Mouse (Mus musculus) T-helper 2 cell (primary cell): Measurements from ENCODE around the gene Gm20532.

Experiments used
- in situ Hi-C: fragments of 300-600 bp; cut with MboI, MseI; formaldehyde crosslinking; loops from one replicate; pipeline ENCODE4 v1.15.1; 2025; ENCODE audit warnings: high pct_unique_total_duplicates

Gm20532 gene

DNA sequence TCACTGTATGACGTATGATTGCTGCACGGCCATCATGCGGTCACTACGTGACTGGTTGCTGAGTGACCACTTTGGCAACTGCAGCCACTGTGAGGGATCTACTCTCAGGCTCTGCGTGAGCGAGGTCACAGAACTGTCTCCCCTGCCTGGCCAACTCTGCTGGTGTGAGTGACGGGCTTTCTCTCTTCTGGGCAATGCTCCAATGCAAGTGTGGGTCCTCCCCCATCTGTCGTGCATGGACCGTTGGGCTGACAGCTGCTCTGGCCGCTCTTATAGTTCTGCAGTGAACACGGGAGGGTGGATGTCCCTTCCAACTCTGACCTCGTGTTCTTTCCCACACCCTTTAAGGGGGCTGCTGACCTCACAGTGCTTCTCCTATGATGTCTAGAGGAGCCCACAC lies 13.0 kb upstream of the Gm20532 start:
- in situ Hi-C loops = loop anchor here (5.0 to 10.0 kb wide), 2 partner anchors 249 to 1081 kb away; partner anchors contain the start of gene Lcn12

- in situ Hi-C loops = loop anchor here (5.0 to 10.0 kb wide), 2 partner anchors 249 to 1082 kb away; partner anchors contain the start of gene Lcn12
These were observed 12.6 kb upstream of the Gm20532 start for GRCm38 (mm10) chr2:26573807-26574206.

DNA sequence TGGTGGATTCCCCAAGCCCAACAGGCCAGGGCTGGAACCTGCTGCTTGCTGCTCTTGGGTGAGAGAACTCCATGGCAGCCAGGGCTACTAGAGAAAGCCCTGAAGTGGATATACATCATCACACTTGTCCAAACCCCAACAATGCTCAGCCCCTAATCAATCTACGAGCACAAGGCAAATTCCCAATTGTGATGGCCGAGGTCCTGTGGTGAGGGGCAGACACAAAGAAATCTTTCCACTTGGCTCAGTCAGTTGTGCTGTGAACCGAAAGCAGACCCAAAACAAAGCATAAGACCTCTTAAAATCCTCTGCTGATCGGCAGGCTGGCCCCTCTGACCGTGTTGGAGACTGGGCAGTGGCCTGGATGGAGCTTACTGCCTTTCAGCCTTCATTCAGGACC lies 11.6 kb upstream of the Gm20532 start:
- in situ Hi-C loops = loop anchor here (5.0 to 10.0 kb wide), 2 partner anchors 250 to 1083 kb away; partner anchors contain the start of gene Lcn12

GRCm38 (mm10) chr2:26575378-26575777 lies 11.1 kb upstream of the Gm20532 start:
- in situ Hi-C loops = loop anchor here (10.0 kb wide), 1 partner anchor 251 kb away; no protein-coding TSS in a partner anchor

DNA sequence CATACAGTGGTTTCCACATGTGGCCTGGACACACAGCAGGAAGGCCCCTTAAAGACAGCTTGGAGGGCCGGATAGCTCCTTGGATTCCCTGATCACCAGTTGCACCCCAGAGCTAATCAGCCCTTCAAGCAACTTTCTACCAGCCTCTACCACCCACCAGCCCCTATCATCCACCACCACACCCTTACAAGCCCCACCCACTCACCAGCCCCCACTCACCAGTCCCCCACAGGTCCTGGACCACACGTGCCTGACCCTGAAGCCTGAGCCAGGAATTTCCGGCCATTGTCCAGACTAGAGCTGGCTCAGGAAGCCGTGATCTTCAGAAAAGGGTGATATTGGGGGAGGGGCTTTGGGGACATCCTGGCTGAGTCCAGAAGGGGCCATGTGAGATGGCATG lies 10.6 kb upstream of the Gm20532 start:
- in situ Hi-C loops = loop anchor here (10.0 kb wide), 1 partner anchor 251 kb away; no protein-coding TSS in a partner anchor

DNA sequence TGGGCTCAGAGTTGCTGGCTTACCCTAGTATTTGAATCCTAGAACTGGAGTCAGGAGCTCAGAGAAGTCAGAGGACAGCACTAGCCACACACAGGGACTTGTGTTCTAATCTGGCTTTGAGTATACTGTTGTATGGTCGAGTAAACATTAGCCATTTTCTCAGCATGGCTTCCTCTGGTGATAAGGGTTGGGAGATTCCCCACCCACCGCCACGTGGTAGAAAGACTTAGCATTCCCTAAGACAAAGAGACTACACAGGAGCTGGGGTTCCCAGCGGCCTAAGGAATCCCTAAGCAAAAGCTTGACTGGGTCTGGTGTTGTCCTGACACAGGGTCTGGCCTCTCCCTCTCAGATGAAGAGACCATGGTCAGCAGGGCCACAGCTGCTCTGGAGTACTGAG lies 10.0 kb upstream of the Gm20532 start:
- in situ Hi-C loops = loop anchor here (10.0 kb wide), 1 partner anchor 252 kb away; no protein-coding TSS in a partner anchor

DNA sequence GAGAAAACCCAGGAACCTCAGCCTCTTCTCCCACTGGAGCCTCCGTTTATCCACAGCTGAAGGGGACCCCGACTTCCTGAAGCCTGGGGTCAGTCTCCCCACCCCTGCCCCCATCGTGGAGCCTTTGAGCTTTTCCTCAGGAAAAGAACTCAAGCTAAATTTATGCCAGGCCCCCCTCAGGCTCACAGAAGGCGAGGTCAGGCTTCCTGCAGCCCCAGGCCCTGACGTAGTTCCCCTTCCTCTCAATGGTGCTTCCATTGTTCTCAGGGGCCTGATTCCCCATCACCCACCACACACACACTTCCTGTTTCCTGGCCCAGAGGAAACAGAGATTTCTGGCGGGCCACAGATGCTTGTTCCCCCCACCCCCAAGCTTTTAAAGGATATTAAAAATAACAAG lies 8.1 kb upstream of the Gm20532 start:
- in situ Hi-C loops = loop anchor here (10.0 kb wide), 1 partner anchor 254 kb away; no protein-coding TSS in a partner anchor

GRCm38 (mm10) chr2:26579714-26580113 lies 6.7 kb upstream of the Gm20532 start, which contains the start of gene Egfl7:
Gene Egfl7, plus strand, starts transcription at chr2:26580014.
- in situ Hi-C loops = loop anchor here (10.0 kb wide), 1 partner anchor 255 kb away; no protein-coding TSS in a partner anchor

DNA sequence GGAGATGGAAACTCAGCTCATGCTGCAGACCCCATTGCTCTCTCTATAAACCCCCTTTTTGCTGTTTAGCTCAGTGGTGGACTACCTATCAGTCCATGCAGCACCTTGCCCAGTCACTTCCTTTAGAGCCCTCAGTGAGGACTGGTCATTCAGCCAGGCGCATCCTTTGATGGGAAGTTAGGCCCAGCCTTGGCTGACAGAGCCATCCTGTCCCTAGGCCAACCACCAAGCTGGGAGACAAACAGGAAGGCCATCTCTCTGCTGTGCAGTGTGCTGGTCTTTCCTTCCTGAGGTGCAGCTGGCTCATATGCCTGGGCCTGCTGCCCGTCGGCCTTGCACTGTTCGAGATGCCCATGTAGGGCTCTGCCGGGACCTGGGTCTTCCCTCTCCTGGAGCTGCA lies 5.7 kb upstream of the Gm20532 start:
- in situ Hi-C loops = no loop called here

DNA sequence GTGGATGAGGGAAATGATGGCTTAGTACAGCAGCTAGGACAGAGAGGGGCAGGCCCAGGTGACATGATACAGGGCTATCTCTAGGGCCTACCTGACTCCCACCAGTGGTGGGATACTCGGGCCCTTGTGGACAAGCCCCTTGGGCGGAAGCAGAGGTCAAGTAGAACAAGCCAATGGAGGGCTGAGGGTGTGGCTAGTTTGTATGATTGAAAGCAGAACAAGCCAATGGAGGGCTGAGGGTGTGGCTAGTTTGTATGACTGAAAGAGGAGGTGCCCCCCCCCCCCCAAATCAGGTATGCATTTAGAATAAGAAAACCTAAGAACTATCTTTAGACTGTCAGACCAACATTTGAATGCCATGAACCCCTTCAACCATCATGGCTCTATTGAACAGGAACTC lies 4.2 kb upstream of the Gm20532 start:
- in situ Hi-C loops = no loop called here

- in situ Hi-C loops = no loop called here
These were observed 3.7 kb upstream of the Gm20532 start for GRCm38 (mm10) chr2:26582741-26583140.

DNA sequence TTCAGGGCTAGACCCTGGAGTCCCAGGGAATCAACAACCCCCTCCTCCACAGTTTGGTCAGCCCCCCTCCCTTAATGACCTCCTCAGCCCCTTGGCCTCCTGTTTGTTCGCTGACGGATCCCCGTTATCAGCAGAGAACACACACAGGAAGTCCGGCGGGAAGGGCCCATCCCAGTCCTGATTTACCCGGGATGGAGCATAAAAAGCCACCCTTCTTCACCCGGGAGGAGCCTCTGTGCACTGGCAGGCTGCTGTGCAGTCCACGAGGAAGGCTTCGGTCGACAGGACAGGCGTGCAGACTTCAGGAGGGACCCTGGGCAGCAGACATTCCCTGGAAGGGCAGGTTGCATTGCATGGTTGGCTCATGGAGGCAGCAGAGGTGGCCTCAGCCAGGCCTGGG lies 2.8 kb upstream of the Gm20532 start:
- in situ Hi-C loops = no loop called here

- in situ Hi-C loops = no loop called here
These were observed 726 bp upstream of the Gm20532 start for GRCm38 (mm10) chr2:26585713-26586112.

GRCm38 (mm10) chr2:26587044-26587405 lies 586 bp downstream of the Gm20532 start:
- in situ Hi-C loops = no loop called here

GRCm38 (mm10) chr2:26588573-26588972 lies 2.1 kb downstream of the Gm20532 start:
- in situ Hi-C loops = no loop called here

DNA sequence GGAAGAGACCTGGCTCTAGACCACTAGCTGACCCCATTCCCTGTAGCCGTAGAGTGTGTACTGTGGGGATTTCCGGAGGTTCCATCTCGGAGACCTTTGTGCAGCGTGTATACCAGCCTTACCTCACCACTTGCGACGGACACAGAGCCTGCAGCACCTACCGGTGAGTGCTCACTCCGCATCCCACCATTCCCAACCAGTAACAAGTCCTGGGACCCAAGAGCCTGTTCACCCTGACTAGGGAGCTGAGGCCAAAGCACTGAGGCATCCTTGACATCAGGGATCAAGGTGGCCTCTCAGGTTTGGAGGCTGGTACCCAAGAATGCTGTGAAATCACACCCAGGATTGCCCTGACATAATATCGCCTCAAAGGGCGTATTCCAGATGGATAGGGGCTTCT lies 2.8 kb downstream of the Gm20532 start:
- in situ Hi-C loops = no loop called here

GRCm38 (mm10) chr2:26590282-26590681 lies 3.8 kb downstream of the Gm20532 start:
- in situ Hi-C loops = loop anchor here (10.0 kb wide), 1 partner anchor 545 kb away; no protein-coding TSS in a partner anchor

- in situ Hi-C loops = loop anchor here (10.0 kb wide), 1 partner anchor 546 kb away; no protein-coding TSS in a partner anchor
These were observed 4.5 kb downstream of the Gm20532 start for GRCm38 (mm10) chr2:26590962-26591361.

GRCm38 (mm10) chr2:26591416-26591815 lies 5.0 kb downstream of the Gm20532 start:
- in situ Hi-C loops = loop anchor here (10.0 kb wide), 1 partner anchor 547 kb away; no protein-coding TSS in a partner anchor

- in situ Hi-C loops = loop anchor here (10.0 kb wide), 1 partner anchor 549 kb away; no protein-coding TSS in a partner anchor
These were observed 7.0 kb downstream of the Gm20532 start for GRCm38 (mm10) chr2:26593211-26594021.

DNA sequence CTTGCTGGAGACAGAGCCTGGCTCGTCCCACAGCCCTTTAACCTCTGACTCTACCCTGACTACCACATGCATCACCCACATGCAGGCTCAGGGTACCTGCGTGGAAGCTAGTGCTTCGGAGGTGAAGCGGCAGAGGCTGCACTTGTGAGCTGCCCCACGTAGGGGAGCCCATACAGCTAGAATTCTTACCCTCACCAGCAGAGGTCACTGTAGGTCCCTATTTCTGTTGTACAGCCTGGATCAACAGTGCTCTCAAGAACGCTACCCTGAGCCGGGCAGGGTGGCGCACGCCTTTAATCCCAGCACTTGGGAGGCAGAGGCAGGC lies 7.5 kb downstream of the Gm20532 start:
- in situ Hi-C loops = loop anchor here (10.0 kb wide), 1 partner anchor 549 kb away; no protein-coding TSS in a partner anchor

GRCm38 (mm10) chr2:26594461-26594933 lies 8.1 kb downstream of the Gm20532 start:
- in situ Hi-C loops = loop anchor here (10.0 kb wide), 1 partner anchor 550 kb away; no protein-coding TSS in a partner anchor
